13 mouse cellular contexts compared by ENCODE assay signal in genomic region chr9:58274101-58274604, GRCm38 (mm10). TPM values are rescaled to one million over a fixed set of nuclear protein-coding genes. Genes with fewer than 3 reads are reported as not detected.
A peak's percentile ranks its signal among the peaks of the same experiment; 100 is the strongest.
DNase-seq lines count a peak whose midpoint lies in the region; ATAC-seq and TF ChIP-seq lines count a peak whose summit lies in the region.
"Had no signal": no experiment of that assay in that cellular context is flagged by ENCODE, and none has a peak within 500 bp of the region (broad histone marks: within the 10 kb centered on the region; RNA-seq: fewer than 3 reads in every experiment).

No protein-coding gene starts in this region.

- TF ChIP-seq POLR2A in kidney, adult 2 months (IDR thresholded peaks at IDR 0.05; ENCODE audit: low read depth, low read length), result no peak
- TF ChIP-seq POLR2A in spleen, adult 2 months (IDR thresholded peaks at IDR 0.05; ENCODE audit: low read depth, low read length), result no peak
- TF ChIP-seq POLR2A in olfactory bulb, adult 2 months (IDR thresholded peaks at IDR 0.05; ENCODE audit: insufficient read depth, low read depth, low read length), result no peak

- H3K36me3 ChIP-seq in kidney, adult 2 months (ENCODE audit: control insufficient read depth, insufficient read depth, low read length), result no peaks in the 10 kb centered on the region
- no peaks in the 10 kb centered on the region for H3K36me3 ChIP-seq in spleen, adult 2 months (ENCODE audit: control insufficient read depth, insufficient read depth, low read length)
- H3K36me3 ChIP-seq in embryonic facial prominence, embryonic 13.5 days, result no peaks in the 10 kb centered on the region
- no peaks in the 10 kb centered on the region for H3K36me3 ChIP-seq in midbrain, embryonic 16.5 days (ENCODE audit: control insufficient read depth, insufficient read depth, low read length)
- H3K36me3 ChIP-seq: midbrain, embryonic 13.5 days had no signal

- no peak overlapping the region for H3K9ac ChIP-seq in embryonic facial prominence, embryonic 13.5 days
- H3K9ac ChIP-seq in midbrain, embryonic 16.5 days (ENCODE audit: low read depth, low read length), result no peak overlapping the region
- H3K9ac ChIP-seq: midbrain, embryonic 13.5 days had no signal

- H3K4me1 ChIP-seq in kidney, adult 2 months (ENCODE audit: control insufficient read depth, insufficient read depth, low read length), result peaks cover 19% of the 10 kb centered on the region
- peaks cover 32% of the 10 kb centered on the region; the same call in 1 of the 2 replicates for H3K4me1 ChIP-seq in spleen, adult 2 months (ENCODE audit: control insufficient read depth, insufficient read depth, insufficient read length)
- H3K4me1 ChIP-seq in embryonic facial prominence, embryonic 13.5 days, result peaks cover 19% of the 10 kb centered on the region
- peaks cover 19% of the 10 kb centered on the region for H3K4me1 ChIP-seq in olfactory bulb, adult 2 months (ENCODE audit: control insufficient read depth, insufficient read depth, low read length)
- no peaks in the 10 kb centered on the region for H3K4me1 ChIP-seq in midbrain, embryonic 16.5 days (ENCODE audit: control insufficient read depth, insufficient read depth, low read length)

- no peaks in the 10 kb centered on the region for H3K9me3 ChIP-seq in embryonic facial prominence, embryonic 13.5 days
- H3K9me3 ChIP-seq in midbrain, embryonic 16.5 days (replicated peaks; ENCODE audit: control insufficient read depth, low read length, poor library complexity, severe bottlenecking), result no peaks in the 10 kb centered on the region
- H3K9me3 ChIP-seq: midbrain, embryonic 13.5 days had no signal

- no peaks in the 10 kb centered on the region for H3K27me3 ChIP-seq in kidney, adult 2 months (replicated peaks; ENCODE audit: control insufficient read depth, insufficient read depth, low read length)
- no peaks in the 10 kb centered on the region for H3K27me3 ChIP-seq in spleen, adult 2 months (ENCODE audit: control insufficient read depth, insufficient read depth, low read length)
- H3K27me3 ChIP-seq in embryonic facial prominence, embryonic 13.5 days, result no peaks in the 10 kb centered on the region
- no peaks in the 10 kb centered on the region for H3K27me3 ChIP-seq in midbrain, embryonic 16.5 days (ENCODE audit: control insufficient read depth, insufficient read depth, low read depth, low read length)
- H3K27me3 ChIP-seq: midbrain, embryonic 13.5 days had no signal

- WGBS in kidney, adult 2 months, result 82% methylated on average over 7 of the region's 7 CpGs
- 84% methylated on average over 7 of the region's 7 CpGs for WGBS in spleen, adult 2 months
- 65% methylated on average over 7 of the region's 7 CpGs for WGBS in embryonic facial prominence, embryonic 13.5 days
- 86% methylated on average over 7 of the region's 7 CpGs for WGBS in olfactory bulb, adult 2 months
- 79% methylated on average over 7 of the region's 7 CpGs for WGBS in midbrain, embryonic 16.5 days

- no peak overlapping the region for H3K4me2 ChIP-seq in embryonic facial prominence, embryonic 13.5 days
- no peak overlapping the region for H3K4me2 ChIP-seq in midbrain, embryonic 16.5 days (ENCODE audit: low read length)
- H3K4me2 ChIP-seq: midbrain, embryonic 13.5 days had no signal

- DNase-seq in kidney, adult 2 months, result no peak
- no peak for DNase-seq in kidney, postnatal 10 days
- no peak for DNase-seq in spleen, adult 2 months (ENCODE audit: low read depth in 1 of 2, low spot score in 2 of 2)
- DNase-seq in spleen, postnatal 10 days (ENCODE audit: low spot score in 2 of 2), result no peak
- no peak for DNase-seq in adrenal gland, adult 18-20 months (ENCODE audit: low spot score in 2 of 2)
- DNase-seq: adrenal gland, postnatal 10 days; cerebellum, adult 9-10 months; layer of hippocampus, postnatal 36 days had no signal

- H3K4me3 ChIP-seq in kidney, adult 2 months (ENCODE audit: insufficient read depth, low read depth, low read length), result no peak overlapping the region
- no peak overlapping the region for H3K4me3 ChIP-seq in spleen, adult 2 months (ENCODE audit: extremely low read depth, insufficient read depth, insufficient read length)
- H3K4me3 ChIP-seq in embryonic facial prominence, embryonic 13.5 days, result no peak overlapping the region
- H3K4me3 ChIP-seq in olfactory bulb, adult 2 months (ENCODE audit: insufficient read depth, low read depth, low read length), result no peak overlapping the region
- no peak overlapping the region for H3K4me3 ChIP-seq in midbrain, embryonic 16.5 days (ENCODE audit: low read depth, low read length)
- H3K4me3 ChIP-seq: midbrain, embryonic 13.5 days had no signal

- no peak for ATAC-seq in embryonic facial prominence, embryonic 13.5 days (ENCODE audit: insufficient number of reproducible peaks, insufficient read depth, low FRiP score, low TSS enrichment, low read depth)
- ATAC-seq in midbrain, embryonic 16.5 days, result no peak
- ATAC-seq: intestine, embryonic 16.5 days; midbrain, embryonic 13.5 days had no signal

- H3K27ac ChIP-seq in kidney, adult 2 months (ENCODE audit: insufficient read depth, low read depth, low read length), result peak overlapping the region; percentile 69; the same call in 1 of the 2 replicates
- peak overlapping the region; percentile 93 for H3K27ac ChIP-seq in spleen, adult 2 months (ENCODE audit: insufficient read depth, low read length)
- peak overlapping the region; percentile 84; the same call in 1 of the 2 replicates for H3K27ac ChIP-seq in embryonic facial prominence, embryonic 13.5 days
- H3K27ac ChIP-seq in olfactory bulb, adult 2 months (ENCODE audit: insufficient read depth, low read depth, low read length), result peak overlapping the region; percentile 31; the same call in 1 of the 2 replicates
- no peak overlapping the region for H3K27ac ChIP-seq in midbrain, embryonic 16.5 days (ENCODE audit: low read length)
- H3K27ac ChIP-seq: midbrain, embryonic 13.5 days had no signal

- no peak for TF ChIP-seq CTCF in kidney, adult 2 months (conservative IDR thresholded peaks at IDR 0.05; ENCODE audit: insufficient read depth, insufficient read length, low read depth, low read length)
- TF ChIP-seq CTCF in spleen, adult 2 months (IDR thresholded peaks at IDR 0.05; ENCODE audit: extremely low read depth, insufficient read depth, insufficient read length, insufficient replicate concordance), result no peak
- no peak for TF ChIP-seq CTCF in olfactory bulb, adult 2 months (IDR thresholded peaks at IDR 0.05; ENCODE audit: insufficient read depth, low read depth, low read length)

RNA-seq across cellular contexts. Expression of gene Stoml1, which starts 21.2 kb away (rescaled TPM):
- 32.5 and 32.6 TPM in 2 replicates for polyA plus RNA-seq in kidney, adult 2 months (2012; rRNA removed)
- 55.5 and 63.5 TPM in 2 replicates for polyA plus RNA-seq in spleen, adult 2 months (2012; rRNA removed)
- 43.1 and 45.0 TPM in 2 replicates for polyA plus RNA-seq in embryonic facial prominence, embryonic 13.5 days (2015; fragmentation: Nextera tagmentation; extraction: Ambion mirVana)
- polyA plus RNA-seq in olfactory bulb, adult 2 months (2012; ENCODE audit: insufficient read depth, insufficient read length, low replicate concordance, missing spikeins), result not detected in 2 replicates
- total RNA-seq in adrenal gland, adult 18-20 months (2021), result 10 to 100 TPM; 13.3 to 15.0 TPM
- 134 and 144 TPM in 2 replicates for polyA plus RNA-seq in midbrain, embryonic 16.5 days (2015; fragmentation: Nextera tagmentation; extraction: Ambion mirVana)

RNA-seq across cellular contexts. Expression of gene Pml, which starts 24.6 kb away (rescaled TPM):
- polyA plus RNA-seq in kidney, adult 2 months (2012; rRNA removed), result 27.0 and 27.6 TPM in 2 replicates
- 91.6 and 121 TPM in 2 replicates for polyA plus RNA-seq in spleen, adult 2 months (2012; rRNA removed)
- 14.4 and 15.2 TPM in 2 replicates for polyA plus RNA-seq in embryonic facial prominence, embryonic 13.5 days (2015; fragmentation: Nextera tagmentation; extraction: Ambion mirVana)
- not detected in 2 replicates for polyA plus RNA-seq in olfactory bulb, adult 2 months (2012; ENCODE audit: insufficient read depth, insufficient read length, low replicate concordance, missing spikeins)
- total RNA-seq in adrenal gland, adult 18-20 months (2021), result 10 to 100 TPM; 16.1 to 17.9 TPM
- 3.5 and 3.9 TPM in 2 replicates for polyA plus RNA-seq in midbrain, embryonic 16.5 days (2015; fragmentation: Nextera tagmentation; extraction: Ambion mirVana)

RNA-seq across cellular contexts. Expression of gene Loxl1, which starts 38.8 kb away (rescaled TPM):
- polyA plus RNA-seq in kidney, adult 2 months (2012; rRNA removed), result 32.3 and 41.8 TPM in 2 replicates
- polyA plus RNA-seq in spleen, adult 2 months (2012; rRNA removed), result 26.6 and 29.5 TPM in 2 replicates
- 30.9 and 41.8 TPM in 2 replicates for polyA plus RNA-seq in embryonic facial prominence, embryonic 13.5 days (2015; fragmentation: Nextera tagmentation; extraction: Ambion mirVana)
- not detected in 2 replicates for polyA plus RNA-seq in olfactory bulb, adult 2 months (2012; ENCODE audit: insufficient read depth, insufficient read length, low replicate concordance, missing spikeins)
- total RNA-seq in adrenal gland, adult 18-20 months (2021), result 10 to 100 TPM; 19.9 to 28.1 TPM
- polyA plus RNA-seq in midbrain, embryonic 16.5 days (2015; fragmentation: Nextera tagmentation; extraction: Ambion mirVana), result 4.8 and 5.1 TPM in 2 replicates

Comparison
In these comparisons a context has a peak if more than half of its experiments do, and no peak if none do; other contexts are left out.
1. RNA of gene Stoml1, which starts 21.2 kb away (polyA plus RNA-seq): 134 to 144 TPM in midbrain, embryonic 16.5 days, 55.5 to 63.5 TPM in spleen, adult 2 months, 43.1 to 45.0 TPM in embryonic facial prominence, embryonic 13.5 days and 32.5 to 32.6 TPM in kidney, adult 2 months; not detected in olfactory bulb, adult 2 months; every median in the first group is over 10 times any median in the second.